Mouse (Mus musculus): ENCODE data around the gene Galntl6. TPM values are rescaled to one million over a fixed set of nuclear protein-coding genes. Genes with fewer than 3 reads are reported as not detected.

Galntl6 gene
- polyA plus RNA-seq, 1 experiment: 0.37 TPM

GRCm38 (mm10) chr8:58442696-58443095 lies 469.7 kb downstream of the Galntl6 start:
- Histone ChIP-seq H3K4me1 (ENCODE audit: control insufficient read depth, insufficient read depth, low read length) (no peaks in the 10 kb centered on the region), H3K27ac (ENCODE audit: control insufficient read depth, insufficient read depth, low read depth, low read length, poor library complexity) (no peak overlapping the region), H3K4me3 (replicated peaks; ENCODE audit: control insufficient read depth, low read depth, low read length) (no peak overlapping the region)
- TF ChIP-seq POLR2A (IDR thresholded peaks at IDR 0.05; ENCODE audit: borderline replicate concordance, control insufficient read depth, low read depth, low read length): no peak
- TF ChIP-seq CTCF (IDR thresholded peaks at IDR 0.05; ENCODE audit: control insufficient read depth, insufficient read depth, low read length): no peak
- WGBS: 78% methylated on average over 2 of the region's 2 CpGs

DNA sequence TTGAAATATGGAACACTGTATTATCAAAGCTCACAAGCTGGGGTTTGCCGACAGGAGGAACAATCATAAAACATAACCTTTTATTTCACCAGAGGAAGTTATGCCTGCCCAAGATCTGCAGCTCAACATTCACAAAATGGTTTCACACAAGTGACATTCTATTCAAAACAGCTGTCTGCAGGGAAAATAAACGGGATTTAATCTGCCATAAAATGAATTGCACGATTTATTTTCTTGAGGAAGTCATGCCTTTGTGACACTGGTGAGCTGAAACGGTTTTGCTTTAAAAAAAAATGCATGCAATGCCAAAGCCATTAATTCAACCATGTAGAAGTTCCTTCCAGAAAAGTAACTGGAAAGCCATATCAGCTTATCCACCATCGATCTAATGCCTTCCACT lies 494.0 kb downstream of the Galntl6 start:
- Histone ChIP-seq H3K4me1 (ENCODE audit: control insufficient read depth, insufficient read depth, low read length) (no peaks in the 10 kb centered on the region), H3K4me3 (replicated peaks; ENCODE audit: control insufficient read depth, low read depth, low read length) (no peak overlapping the region), H3K27ac (ENCODE audit: control insufficient read depth, insufficient read depth, low read depth, low read length, poor library complexity) (no peak overlapping the region)
- 49% methylated on average over 5 of the region's 5 CpGs for WGBS
- TF ChIP-seq POLR2A (IDR thresholded peaks at IDR 0.05; ENCODE audit: borderline replicate concordance, control insufficient read depth, low read depth, low read length) (no peak), CTCF (IDR thresholded peaks at IDR 0.05; ENCODE audit: control insufficient read depth, insufficient read depth, low read length) (no peak)

GRCm38 (mm10) chr8:58417551-58417950 lies 494.9 kb downstream of the Galntl6 start:
- no peak overlapping the region for H3K4me3 ChIP-seq (replicated peaks; ENCODE audit: control insufficient read depth, low read depth, low read length)
- 61% methylated on average over 1 of the region's 1 CpGs for WGBS
- H3K27ac ChIP-seq (ENCODE audit: control insufficient read depth, insufficient read depth, low read depth, low read length, poor library complexity): no peak overlapping the region
- no peaks in the 10 kb centered on the region for H3K4me1 ChIP-seq (ENCODE audit: control insufficient read depth, insufficient read depth, low read length)
- TF ChIP-seq CTCF (IDR thresholded peaks at IDR 0.05; ENCODE audit: control insufficient read depth, insufficient read depth, low read length): no peak
- no peak for TF ChIP-seq POLR2A (IDR thresholded peaks at IDR 0.05; ENCODE audit: borderline replicate concordance, control insufficient read depth, low read depth, low read length)

- no peaks in the 10 kb centered on the region for H3K4me1 ChIP-seq (ENCODE audit: control insufficient read depth, insufficient read depth, low read length)
- 52% methylated on average over 3 of the region's 3 CpGs for WGBS
- H3K4me3 ChIP-seq (replicated peaks; ENCODE audit: control insufficient read depth, low read depth, low read length): no peak overlapping the region
- H3K27ac ChIP-seq (ENCODE audit: control insufficient read depth, insufficient read depth, low read depth, low read length, poor library complexity): no peak overlapping the region
- TF ChIP-seq POLR2A (IDR thresholded peaks at IDR 0.05; ENCODE audit: borderline replicate concordance, control insufficient read depth, low read depth, low read length) (no peak), CTCF (IDR thresholded peaks at IDR 0.05; ENCODE audit: control insufficient read depth, insufficient read depth, low read length) (no peak)
Measured at GRCm38 (mm10) chr8:58396500-58396899, 515.9 kb downstream of the Galntl6 start.

GRCm38 (mm10) chr8:58395879-58396278 lies 516.6 kb downstream of the Galntl6 start:
- Histone ChIP-seq H3K27ac (ENCODE audit: control insufficient read depth, insufficient read depth, low read depth, low read length, poor library complexity) (no peak overlapping the region), H3K4me3 (replicated peaks; ENCODE audit: control insufficient read depth, low read depth, low read length) (no peak overlapping the region), H3K4me1 (ENCODE audit: control insufficient read depth, insufficient read depth, low read length) (no peaks in the 10 kb centered on the region)
- TF ChIP-seq CTCF (IDR thresholded peaks at IDR 0.05; ENCODE audit: control insufficient read depth, insufficient read depth, low read length) (no peak), POLR2A (IDR thresholded peaks at IDR 0.05; ENCODE audit: borderline replicate concordance, control insufficient read depth, low read depth, low read length) (no peak)
- WGBS: 79% methylated on average over 1 of the region's 1 CpGs

DNA sequence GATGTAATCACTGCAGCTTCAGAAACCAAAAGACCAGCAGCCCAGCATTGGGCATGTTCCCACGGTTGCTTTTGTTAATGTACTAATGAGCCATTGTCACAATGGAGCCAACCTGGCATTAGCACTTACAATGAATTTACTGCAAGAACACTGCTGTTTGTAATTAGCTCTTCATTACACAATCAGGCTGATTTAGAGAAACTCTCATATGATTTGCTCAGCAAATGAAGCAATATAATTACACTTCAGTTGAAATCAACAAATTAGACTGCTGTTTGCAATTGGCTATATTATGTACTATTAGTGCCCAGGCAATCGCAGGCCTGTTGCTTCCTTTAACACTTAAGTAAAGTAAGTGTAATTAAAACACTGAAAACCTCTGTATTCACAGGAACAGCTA lies 540.1 kb downstream of the Galntl6 start:
- WGBS: 80% methylated on average over 2 of the region's 2 CpGs
- Histone ChIP-seq H3K4me3 (replicated peaks; ENCODE audit: control insufficient read depth, low read depth, low read length) (no peak overlapping the region), H3K4me1 (ENCODE audit: control insufficient read depth, insufficient read depth, low read length) (no peaks in the 10 kb centered on the region), H3K27ac (ENCODE audit: control insufficient read depth, insufficient read depth, low read depth, low read length, poor library complexity) (no peak overlapping the region)
- TF ChIP-seq CTCF (IDR thresholded peaks at IDR 0.05; ENCODE audit: control insufficient read depth, insufficient read depth, low read length): no peak

GRCm38 (mm10) chr8:58371979-58372378 lies 540.5 kb downstream of the Galntl6 start:
- 90% methylated on average over 10 of the region's 10 CpGs for WGBS

DNA sequence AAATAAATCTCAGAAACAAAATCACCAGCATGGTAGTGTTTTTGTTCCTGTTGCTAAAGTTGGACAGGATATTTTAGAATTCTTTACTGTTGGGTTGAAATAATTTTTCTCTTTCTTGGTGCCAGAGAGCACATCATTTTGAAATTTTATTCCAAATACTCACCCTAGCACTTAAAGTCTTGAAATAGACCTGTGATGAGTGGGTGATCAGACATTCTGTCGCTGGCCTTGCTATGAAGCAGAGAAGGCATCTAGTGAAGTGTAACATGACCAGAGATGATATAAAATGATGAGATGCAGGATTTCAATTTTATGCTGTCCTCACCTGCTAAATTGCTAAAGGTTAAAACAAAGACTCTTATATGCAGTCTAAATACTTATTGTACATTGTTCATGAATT lies 581.3 kb downstream of the Galntl6 start:
- no peaks in the 10 kb centered on the region for H3K4me1 ChIP-seq (ENCODE audit: control insufficient read depth, insufficient read depth, low read length)
- TF ChIP-seq POLR2A (IDR thresholded peaks at IDR 0.05; ENCODE audit: borderline replicate concordance, control insufficient read depth, low read depth, low read length): no peak
- TF ChIP-seq CTCF (IDR thresholded peaks at IDR 0.05; ENCODE audit: control insufficient read depth, insufficient read depth, low read length): no peak
- H3K27ac ChIP-seq (ENCODE audit: control insufficient read depth, insufficient read depth, low read depth, low read length, poor library complexity): no peak overlapping the region
- WGBS: 59% methylated on average over 1 of the region's 1 CpGs
- no peak overlapping the region for H3K4me3 ChIP-seq (replicated peaks; ENCODE audit: control insufficient read depth, low read depth, low read length)

More at GRCm38 (mm10) chr8:58371979-58372378, 540.5 kb downstream of the Galntl6 start:
- Histone ChIP-seq H3K4me1 (ENCODE audit: control insufficient read depth, insufficient read depth, low read length) (no peaks in the 10 kb centered on the region), H3K4me3 (replicated peaks; ENCODE audit: control insufficient read depth, low read depth, low read length) (no peak overlapping the region), H3K27ac (ENCODE audit: control insufficient read depth, insufficient read depth, low read depth, low read length, poor library complexity) (no peak overlapping the region)
- TF ChIP-seq POLR2A (IDR thresholded peaks at IDR 0.05; ENCODE audit: borderline replicate concordance, control insufficient read depth, low read depth, low read length): no peak
- no peak for TF ChIP-seq CTCF (IDR thresholded peaks at IDR 0.05; ENCODE audit: control insufficient read depth, insufficient read depth, low read length)

DNA sequence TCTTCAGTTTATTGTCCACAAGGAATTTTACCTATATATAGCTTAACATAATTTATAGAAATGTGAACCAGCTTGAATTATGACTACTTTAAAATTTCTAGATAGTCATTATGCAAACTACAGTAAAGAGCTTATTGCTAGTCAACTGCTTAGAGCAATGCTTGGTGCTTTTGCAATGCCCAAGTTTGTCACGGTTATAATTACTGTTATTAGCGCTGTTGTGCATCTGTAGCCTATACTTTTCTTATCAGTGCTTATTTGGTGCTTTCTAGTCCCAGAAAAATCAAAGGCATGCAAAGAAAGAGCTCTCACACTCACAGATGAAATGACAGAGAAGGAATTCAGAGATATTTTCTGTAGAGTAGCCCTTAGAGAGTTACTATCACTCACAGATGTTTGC lies 599.0 kb downstream of the Galntl6 start:
- Histone ChIP-seq H3K4me1 (ENCODE audit: control insufficient read depth, insufficient read depth, low read length) (no peaks in the 10 kb centered on the region), H3K4me3 (replicated peaks; ENCODE audit: control insufficient read depth, low read depth, low read length) (no peak overlapping the region), H3K27ac (ENCODE audit: control insufficient read depth, insufficient read depth, low read depth, low read length, poor library complexity) (no peak overlapping the region)
- no peak for TF ChIP-seq POLR2A (IDR thresholded peaks at IDR 0.05; ENCODE audit: borderline replicate concordance, control insufficient read depth, low read depth, low read length)
- no peak for TF ChIP-seq CTCF (IDR thresholded peaks at IDR 0.05; ENCODE audit: control insufficient read depth, insufficient read depth, low read length)
- 75% methylated on average over 2 of the region's 2 CpGs for WGBS
